Mouse (Mus musculus) lung, postnatal 36 days (tissue): Measurements from ENCODE around the gene Adssl1.

Source experiments
- DNase-seq: peaks from one replicate; pipeline ENCODE4 v3.0.0; 2022; ENCODE audit warnings: mixed read lengths

The Adssl1 gene

DNA sequence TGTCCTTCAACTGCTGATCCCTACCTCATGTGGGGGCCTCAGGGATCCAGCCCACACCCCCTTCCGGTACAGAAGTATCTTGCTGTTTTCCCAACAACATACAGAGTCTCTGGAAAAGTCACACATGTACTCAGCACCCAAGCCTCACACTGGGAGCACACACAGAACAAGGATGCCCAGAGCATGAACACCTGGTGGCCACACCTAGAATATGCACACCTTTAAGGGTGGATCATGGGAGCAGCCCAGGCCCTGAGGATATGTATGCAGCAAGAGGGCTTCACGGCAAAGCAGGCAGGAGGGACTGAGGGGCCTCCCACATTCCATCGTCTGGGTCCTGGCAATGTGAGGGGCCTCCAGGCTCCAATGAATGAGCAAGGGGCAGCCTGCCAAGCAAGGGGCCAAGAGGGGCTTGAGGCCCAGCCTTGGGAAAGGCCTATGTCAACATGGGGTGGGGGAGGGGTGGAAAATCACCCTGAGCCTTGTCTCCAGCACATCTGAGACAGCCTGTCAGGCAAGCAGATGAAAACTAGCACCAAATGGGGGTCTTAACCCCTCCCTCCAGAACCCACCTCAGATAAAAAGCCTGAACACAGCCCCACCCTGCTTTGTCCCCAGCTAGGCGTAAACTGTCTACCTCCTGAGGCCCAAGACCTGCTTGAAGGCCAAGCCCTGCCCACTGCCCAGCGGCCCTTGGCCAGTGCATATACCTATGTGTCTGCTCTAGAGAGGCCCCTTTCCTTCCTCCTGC lies 40.9 kb downstream of the Adssl1 start:
- no peak for DNase-seq

DNA sequence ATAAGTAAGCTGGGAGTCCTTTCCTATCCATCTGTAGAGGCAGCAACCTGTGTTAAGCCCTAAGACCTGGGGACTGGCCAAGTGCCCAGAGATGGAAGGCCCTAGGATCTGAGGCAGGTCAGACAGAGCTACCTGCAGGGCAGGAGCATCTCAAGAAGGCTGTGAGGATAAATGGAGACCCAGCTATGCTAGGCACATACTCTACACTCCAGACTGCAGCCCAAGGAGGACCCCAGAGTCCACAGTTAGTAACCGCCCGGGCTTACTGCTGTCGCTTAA lies 41.4 kb downstream of the Adssl1 start:
- DNase-seq, result no peak

DNA sequence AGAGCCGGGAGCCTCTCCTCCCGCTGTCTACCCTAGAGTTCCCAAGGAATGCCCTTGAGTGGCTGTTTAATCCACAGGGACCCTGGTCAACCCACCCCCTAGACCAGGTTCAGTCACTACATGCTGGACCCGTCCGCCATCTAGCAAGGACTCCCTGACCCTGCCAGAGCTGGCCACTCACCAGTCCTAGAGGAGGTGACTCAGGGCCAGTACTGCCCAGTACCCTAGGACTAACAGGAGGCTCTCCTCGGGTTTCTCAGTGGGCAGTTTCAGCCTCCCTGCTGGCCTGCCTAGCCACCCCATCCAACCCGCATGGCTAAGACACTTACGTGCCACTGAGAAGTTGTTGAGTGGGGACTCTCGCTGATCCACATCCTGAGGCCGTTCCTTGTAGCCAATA lies 42.0 kb downstream of the Adssl1 start:
- no peak for DNase-seq

DNA sequence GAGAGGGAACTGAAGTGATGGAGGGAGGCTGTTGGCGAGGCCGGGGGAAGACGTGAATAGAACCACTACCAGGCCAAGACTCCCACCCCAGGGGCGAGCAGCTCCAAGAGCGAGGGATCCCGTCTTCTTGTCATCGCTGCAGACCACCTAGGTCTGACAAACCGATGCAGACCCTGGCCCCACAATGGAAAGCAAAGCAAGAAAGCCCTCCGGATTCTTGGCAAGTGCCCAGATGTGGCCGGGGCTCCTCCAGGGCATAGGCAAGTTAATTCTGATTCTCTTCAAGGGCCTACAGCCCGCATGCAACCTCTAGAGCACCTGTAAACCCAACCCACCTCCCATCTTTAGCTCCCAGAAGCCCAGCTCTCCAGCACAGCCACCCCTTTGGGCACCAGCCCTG lies 43.5 kb downstream of the Adssl1 start:
- DNase-seq, result no peak

DNA sequence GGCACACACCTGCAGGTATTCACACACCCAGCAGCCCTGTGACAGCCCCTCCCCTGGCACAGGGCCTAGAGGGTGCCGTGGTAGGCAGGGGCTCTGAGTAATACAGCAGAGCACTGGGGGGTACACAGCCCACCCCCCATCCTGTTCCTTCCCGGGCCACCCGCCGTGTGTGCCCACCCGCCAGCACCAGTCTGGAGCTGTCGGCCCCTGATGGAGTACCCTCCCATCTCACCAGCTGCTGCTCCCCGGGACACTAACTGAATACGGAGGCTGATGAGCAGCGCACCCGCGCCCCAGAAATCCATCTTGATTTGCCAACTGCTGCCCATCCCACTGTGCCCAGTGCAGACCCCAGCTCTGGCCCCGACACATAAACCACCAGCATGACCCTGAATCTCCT lies 43.9 kb downstream of the Adssl1 start:
- DNase-seq, result no peak

DNA sequence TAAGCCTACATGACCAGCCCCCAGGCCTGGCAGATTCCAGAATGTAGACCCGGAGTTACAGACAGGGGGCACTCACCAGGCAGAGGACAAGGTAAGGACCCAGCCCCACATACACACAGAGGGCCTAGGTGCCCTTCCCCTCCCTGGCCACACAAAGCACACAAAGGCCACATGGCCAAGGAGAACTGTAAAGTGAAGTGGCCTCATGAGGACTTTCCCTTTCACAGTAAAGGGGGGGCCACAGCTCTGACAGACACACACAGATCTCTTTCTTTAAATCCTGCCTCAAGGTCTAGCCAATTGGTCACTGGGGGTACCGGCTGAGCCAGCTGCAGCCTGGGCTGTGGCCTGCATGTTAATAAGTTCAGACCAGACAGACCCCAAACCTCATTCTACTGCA lies 44.3 kb downstream of the Adssl1 start:
- no peak for DNase-seq

DNA sequence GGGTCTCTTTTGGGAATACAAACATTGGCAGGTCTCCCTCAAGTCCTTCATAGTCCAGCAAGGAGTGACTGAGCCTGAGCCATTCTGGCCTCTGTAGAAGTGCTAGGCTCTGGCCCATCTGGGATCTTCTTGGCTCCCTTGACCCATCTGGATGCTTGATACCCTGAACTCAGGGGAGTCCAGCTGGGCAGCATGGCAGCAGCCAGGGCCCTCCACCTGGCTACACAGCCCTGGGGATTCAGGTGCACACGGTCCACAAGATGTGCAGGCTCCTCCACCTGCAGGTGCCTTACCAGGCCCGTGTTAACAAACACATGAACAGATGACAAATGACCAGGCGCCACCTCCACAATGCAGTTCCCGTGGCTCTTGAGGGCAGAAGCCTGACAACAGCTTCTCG lies 44.8 kb downstream of the Adssl1 start:
- no peak for DNase-seq

DNA sequence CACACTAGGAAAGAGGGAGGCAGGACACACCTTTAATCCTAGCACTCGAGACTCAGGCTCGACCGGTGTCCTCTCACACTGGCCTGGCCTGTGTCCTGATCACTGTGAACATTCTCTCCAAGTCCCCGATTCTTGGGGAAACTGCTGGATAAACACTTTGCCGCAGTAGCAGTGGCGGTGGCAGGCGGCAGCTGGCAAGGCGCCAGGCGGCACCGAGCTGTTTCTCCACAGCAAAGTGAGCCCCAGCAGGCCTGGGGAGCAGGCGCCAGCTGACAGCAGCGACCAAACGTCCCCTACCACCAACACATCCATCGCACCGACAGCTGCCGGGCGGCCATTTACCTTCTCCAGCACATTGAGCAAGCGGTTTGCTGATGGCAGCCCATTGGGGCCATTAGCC lies 45.6 kb downstream of the Adssl1 start:
- peak; percentile 85 for DNase-seq

DNA sequence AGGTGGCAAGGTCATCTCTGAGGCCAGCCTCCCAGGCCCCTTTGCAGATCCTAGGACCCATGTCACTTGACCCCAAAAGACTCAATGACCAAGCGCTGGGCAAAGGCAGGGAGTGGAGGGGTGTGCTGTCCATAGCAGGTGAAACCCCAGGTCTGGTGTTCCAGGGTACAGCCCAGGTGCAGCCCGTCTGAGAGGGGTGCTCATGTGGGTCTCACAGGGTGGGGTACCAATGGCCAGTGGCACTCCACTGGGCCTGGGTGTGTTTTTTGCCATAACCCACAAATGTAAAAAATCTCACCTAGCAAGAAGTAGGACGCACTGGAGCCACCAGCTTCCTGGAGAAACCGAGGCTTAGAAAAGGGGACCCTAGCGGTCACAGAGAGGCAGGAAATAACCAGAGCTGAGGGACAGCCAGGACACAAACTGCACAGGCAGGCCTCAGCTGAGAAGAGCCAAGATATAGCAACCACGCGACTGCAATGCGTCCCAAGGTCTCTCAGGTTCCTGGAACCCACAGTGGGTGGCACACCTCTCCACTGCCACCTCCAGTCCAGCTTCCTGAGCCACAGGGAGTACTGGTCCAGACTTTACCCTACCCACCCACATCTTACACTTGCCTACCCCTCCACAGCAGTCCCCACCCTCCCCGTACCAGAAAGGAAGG lies 46.2 kb downstream of the Adssl1 start:
- no peak for DNase-seq

DNA sequence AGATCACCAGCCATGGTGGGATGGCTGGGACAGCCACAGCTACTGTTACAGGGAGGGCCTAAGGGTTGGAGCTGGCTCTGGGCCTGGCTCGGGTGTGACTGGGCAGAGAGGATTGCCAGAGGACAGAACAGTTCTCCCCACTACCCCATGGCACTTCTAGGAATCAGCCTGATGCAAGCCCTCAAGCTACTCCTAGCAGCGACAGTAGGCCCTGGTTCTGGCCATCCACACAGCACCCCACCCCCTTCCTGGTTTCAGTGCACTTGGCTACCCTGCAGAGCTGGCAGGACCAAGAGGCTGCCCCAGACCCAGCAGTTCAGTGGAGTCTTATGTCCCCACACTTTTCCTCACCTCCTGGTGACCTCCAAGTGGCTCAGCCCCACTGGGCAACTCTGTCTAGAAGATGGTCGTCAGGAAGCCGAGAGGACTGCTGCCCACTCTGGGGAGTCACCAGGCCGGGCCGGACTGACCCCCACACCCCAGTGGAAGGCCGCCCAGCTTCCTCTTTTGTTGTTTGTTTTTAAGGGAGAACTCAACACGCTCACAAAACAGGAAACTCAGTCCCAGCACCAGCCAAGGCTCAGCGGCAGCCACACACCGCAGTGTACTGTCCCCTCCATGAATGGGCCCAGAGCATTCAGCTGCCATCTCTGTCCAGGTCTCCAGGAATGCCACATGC lies 47.9 kb downstream of the Adssl1 start:
- DNase-seq, result peak; percentile 67

DNA sequence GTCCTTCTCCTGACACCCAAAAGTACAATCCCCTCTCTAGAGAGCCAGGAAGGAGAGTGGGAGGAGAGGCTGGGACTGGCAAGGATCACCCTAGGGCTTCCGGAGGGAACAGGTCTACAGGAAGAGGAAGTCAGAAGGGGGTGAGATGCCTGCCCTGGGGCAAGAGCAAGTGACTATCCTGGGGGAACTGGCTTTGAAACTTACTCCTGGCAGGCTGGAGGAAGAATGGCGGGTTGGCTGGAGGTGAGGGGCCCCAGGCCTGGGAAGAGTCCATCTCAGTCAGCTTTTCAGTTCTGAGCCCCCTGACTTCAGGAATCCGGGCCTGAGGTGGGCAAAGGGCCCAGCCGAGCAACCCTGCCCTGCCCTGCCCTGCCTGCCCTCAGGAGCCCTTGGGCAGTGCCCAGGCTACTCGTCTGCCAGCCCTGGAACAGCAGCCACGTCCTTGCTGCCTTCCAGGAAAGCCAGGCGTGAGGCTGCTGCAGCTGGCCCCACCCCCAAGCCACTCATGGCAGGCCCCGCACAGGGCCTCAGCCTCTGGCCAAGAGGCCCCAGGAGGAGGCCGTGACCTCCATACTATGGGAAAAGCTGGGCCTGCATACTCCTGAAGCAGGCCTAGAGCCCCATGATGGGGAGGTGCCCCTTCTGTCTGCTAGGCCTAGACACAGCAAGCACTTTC lies 51.0 kb downstream of the Adssl1 start:
- DNase-seq, result peak; percentile 50

DNA sequence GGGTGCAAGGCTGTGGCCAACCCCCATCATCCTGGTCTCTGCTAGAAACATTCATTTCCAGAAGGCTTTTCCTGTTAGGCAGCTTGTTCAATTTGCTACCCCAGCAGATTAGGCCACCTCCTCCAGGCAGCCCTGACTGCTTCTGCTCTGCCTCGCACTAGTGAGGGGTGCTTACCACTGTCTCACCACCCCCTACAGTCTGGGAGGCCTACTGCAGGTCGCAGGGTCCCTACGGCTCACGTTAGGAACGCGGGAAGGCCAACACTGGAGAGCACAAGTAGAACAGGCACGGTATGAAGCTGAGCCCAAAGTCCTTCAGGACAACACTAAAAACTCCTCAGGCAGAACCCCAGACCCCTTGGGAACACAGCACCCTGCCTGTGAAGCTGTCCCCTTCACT lies 52.0 kb downstream of the Adssl1 start:
- DNase-seq, result no peak

DNA sequence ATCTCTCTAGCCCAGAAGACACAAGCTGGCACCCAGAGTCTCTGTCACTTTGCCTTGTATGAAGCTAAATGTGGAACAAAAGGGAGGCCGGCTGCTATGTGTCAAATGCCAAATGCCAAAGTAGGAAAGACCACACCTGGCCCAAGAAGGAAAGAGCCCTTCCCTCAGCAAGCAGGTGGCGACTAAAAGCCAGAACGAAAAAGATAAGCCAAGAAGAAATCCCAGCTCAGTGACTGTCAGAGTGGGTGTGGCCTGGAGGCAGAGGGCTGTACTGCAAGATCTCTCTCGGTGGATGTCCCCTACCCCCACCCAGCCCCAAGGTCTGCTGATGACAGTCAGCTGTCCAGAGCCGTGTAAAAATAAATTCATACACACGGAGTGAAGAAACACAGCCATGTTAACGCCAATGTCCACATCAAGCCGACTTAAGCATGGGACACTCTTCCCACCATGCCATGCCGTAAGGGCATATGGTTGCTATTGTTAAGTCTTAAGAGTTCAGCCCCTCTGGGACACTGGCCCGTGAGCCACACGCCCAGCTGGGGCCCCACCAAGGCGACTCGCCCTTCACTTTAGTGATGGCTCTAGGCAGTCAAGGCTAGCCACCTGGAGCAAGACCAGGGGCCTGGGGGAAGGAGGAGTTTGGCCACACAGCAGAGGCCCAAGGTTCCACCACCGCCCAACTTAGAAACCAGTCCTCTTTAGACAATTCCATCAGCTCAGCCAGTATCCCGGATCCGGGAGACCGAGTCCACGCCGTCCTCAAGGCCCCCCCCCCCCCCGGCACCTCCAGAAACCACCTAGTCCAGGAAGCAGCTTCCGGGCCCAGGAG lies 53.1 kb downstream of the Adssl1 start:
- no peak for DNase-seq

DNA sequence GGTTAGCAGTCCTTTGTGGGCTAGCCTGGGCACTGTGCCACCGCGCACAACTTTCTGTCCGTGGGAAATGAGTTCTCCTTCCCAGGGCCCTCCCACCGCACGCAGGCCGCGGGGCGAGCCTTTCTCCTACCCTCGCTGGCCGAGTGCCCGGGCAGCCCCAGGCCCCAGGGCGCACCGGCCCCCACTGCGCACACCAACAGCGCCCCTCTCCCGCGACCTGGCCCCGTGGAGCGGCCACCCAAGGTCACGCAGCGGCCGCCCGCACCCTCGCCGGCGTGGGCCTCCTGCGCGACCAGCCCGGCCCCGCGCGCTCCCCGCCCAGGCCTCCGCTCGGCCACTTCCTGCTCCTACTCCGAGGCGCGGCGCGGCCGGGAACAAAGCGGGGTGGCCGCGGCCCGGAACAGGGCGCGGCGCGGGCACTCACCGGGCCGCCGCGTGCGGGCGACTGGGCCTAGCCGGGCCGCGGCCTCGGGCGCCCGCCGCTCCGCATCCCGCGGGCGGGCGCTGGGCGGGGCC lies 53.8 kb downstream of the Adssl1 start:
- peak; percentile 46 for DNase-seq

DNA sequence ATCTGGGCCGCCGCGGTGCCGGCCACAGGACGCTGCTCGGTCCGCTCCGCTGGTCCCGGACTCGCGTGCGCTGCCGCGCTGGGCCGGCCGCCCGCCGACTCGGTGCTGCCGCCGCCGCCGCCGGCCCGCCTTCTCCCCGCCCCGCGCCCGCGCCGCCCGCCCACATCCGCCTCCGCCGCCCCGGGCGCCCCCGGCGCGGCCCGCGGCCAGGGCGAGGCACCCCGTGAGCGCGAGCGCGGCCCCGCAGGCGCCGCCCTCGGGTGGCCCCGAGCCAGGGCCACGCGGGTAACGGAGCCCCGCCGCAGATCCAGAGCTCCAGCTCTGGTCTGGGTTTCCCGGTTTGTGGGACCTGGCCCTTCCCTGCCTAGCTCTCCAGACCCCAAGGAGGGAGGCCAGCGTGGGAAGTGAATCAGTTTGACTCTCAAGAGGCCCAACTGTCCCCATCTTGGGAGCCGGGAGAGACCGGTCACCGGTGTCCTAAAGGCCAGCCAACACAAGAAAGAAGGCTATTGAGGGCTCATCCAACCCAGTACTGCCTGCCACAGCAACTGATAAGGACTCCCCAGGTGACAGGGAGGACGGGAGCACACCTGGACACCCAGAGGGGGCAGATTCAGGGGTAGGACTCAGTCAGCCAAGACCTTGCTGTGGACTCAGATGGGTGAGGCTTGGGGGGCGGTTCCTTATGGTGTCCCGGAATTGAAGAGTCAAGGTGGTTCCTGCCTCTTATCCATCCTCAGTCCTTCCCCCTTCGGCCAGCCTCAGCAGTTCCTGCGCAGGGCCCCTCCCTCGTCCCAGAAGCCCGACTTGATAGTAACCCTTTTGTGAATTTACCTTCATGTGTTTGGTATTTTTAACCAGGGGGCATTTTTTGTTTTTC lies 54.5 kb downstream of the Adssl1 start, which contains the start of gene Akt1:
Gene Akt1 (minus strand): TSS at position 753 of the 880 bp plus-strand sequence.
- peak; percentile 72 for DNase-seq

DNA sequence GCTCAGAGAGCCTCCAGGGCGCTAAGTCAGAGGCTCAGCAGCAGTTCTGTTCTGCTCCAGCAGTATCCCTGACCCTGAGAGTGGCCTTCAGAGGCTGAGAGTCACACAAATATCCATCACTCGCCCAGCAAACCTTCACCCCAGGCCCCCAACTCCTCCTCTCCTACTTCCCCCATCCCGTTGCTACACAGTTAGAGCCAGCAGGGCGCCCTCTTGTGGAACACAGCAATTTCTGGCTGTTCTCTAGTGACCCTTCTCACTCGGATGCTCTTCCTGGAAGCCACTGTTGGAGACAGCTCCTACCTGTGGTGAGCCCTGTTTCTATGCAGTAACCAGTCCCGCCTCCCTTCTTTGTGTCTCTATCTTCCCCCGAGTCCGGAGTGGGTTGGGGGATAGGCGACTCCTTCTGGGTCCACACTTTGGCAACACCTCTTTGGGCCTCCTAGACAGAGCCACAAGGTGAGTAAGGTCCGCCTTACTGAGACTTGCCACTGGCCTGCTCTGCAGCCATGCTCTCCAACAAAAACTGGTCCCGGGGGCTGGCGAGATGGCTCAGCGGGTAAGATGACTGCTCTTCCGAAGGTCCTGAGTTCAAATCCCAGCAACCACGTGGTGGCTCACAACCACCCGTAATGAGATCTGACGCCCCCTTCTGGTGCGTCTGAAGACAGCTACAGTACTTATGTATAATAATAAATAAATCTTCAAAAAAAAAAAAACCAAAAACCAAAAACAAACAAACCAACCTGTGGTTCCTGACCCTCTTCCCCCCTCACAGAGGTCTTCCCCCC lies 55.6 kb downstream of the Adssl1 start:
- DNase-seq, result peak; percentile 93

DNA sequence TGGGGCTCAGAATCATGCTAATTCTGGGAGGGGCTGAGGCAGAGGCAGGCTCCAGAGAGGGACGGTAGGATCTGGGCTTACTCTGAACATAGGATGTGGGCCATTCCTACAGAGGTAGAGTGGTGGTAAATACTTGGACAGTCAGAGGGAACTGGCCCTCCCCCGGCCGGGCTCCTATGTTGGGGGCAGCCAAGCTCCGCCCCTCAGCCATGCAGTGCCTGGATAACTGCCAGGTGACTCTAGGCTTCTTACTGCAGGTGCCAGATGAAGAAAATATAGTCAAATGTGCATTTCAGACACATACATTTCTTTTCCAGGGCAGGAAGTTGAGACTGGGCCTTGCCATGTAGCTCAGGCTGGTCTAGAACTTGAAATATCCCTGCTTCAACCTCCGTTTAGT lies 57.2 kb downstream of the Adssl1 start:
- DNase-seq, result no peak

DNA sequence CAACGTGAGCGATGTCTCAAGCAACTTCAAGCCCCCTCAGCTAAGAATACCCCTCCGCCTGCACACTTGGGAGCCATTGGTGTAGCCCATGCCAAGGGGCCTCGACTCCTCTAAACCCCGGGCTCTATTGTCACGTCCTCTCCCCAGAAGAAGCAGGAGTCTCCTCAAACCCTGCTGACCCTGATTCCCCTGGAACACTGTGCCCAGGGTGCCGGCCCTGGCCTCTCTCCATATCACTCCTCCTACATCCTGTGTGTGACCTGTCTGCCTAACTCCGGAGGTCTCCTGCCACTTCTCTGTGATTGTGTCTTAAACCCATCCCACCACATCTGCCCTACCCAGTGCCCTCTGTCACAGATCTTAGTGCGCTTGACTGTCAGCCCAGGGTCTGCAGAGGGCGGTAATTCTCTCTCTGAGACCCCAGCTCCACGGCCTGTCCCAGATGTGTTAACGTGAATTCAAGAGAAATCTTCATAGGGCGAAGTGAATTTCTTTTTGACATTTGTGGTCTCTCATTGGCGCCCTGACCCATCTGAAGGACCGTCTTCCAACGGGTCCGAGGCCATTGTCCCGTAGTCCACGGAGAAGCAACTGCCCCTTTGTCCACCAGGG lies 58.2 kb downstream of the Adssl1 start:
- no peak for DNase-seq

DNA sequence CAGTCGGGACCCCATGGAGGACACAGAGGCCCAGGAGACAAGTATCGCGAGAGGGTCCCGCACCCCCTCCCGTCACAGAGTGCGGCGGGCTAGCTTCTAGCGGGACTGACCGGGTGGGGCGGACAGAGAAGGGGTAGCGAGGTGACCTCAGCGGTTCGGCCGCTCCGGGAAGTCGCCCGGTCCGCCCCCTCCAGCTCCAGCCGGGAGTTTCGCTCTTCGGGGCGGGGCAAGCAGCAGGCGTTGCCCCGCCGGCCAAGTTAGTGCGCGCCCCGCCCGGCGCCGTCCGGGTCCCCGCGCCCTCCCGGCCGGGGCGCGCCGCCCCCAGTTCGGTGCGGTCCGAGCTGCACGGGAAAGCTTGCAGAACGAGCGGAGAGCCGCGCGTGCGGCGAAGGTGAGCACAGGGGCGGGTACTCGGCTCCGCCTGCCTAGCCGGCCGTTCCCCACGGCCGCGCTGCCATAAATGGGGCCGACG lies 58.7 kb downstream of the Adssl1 start, which contains the start of gene Zbtb42:
Gene Zbtb42 (plus strand): TSS at position 274 of the 472 bp plus-strand sequence.
- DNase-seq, result peak; percentile 83
